Mouse (Mus musculus) thymus, adult 2 months (tissue): ENCODE measurements around the gene Adamtsl3.

Experiments used
- CTCF ChIP-seq: fragments of 200-500 bp; IDR thresholded peaks from 2 replicates; pipeline ENCODE4 v1.5.1; 2012; ENCODE audit warnings: mild to moderate bottlenecking, control low read depth, low read length, moderate library complexity, borderline replicate concordance; ENCODE audit not compliant: control insufficient read depth, poor library complexity, insufficient read depth; ENCODE audit errors: extremely low read depth
- POLR2A ChIP-seq: fragments of 200-500 bp; IDR thresholded peaks from 2 replicates; pipeline ENCODE4 v1.6.1; 2012; ENCODE audit warnings: mild to moderate bottlenecking, low read length, control low read depth, moderate library complexity; ENCODE audit not compliant: control insufficient read depth, poor library complexity, insufficient read depth; ENCODE audit errors: extremely low read depth

GRCm38 (mm10) chr7:82582534-82582933 is 247.0 kb downstream of the Adamtsl3 start:
- TF ChIP-seq POLR2A, result no peak
- no peak for TF ChIP-seq CTCF
